Mouse (Mus musculus) testis, adult 2 months (tissue): ENCODE measurements at regions not wholly inside any gene's neighbourhood (a gene's known extent, or its start where the extent isn't known, plus 50 kb on each side); places are given as distances from the start of the nearest gene placed in this dataset.

Experiments
- CTCF ChIP-seq: fragments of 200-500 bp; IDR thresholded peaks from 2 replicates; pipeline ENCODE4 v1.5.1; 2012; ENCODE audit warnings: low read depth, mild to moderate bottlenecking, inconsistent platforms, low read length, moderate library complexity; ENCODE audit not compliant: control insufficient read depth, insufficient read depth, insufficient replicate concordance
- POLR2A ChIP-seq: fragments of 200-500 bp; IDR thresholded peaks from 2 replicates; pipeline ENCODE4 v1.6.1; 2012; ENCODE audit warnings: low read depth, mild to moderate bottlenecking, inconsistent platforms, low read length, moderate library complexity; ENCODE audit not compliant: control insufficient read depth

DNA sequence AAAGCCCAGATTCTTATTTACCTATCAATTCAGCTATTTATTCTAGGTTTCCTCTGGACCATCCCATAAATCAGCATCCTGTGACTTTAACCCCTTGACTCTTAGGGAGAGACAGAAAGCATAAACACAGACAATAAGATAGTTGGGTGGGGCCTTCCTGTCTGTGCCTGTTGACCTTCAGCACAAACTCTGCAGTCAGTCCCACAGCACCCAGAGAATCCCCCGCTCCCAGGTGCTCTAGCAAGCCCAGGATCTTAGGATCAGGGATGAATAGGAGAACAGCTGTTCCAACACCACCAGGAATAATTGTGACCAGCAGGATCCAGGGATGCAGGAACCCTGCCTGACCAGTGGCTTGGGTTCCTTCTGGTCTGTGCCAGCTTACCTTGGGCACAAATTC is 107.8 kb downstream of the Basp1 start:
- TF ChIP-seq POLR2A, result no peak
- no peak for TF ChIP-seq CTCF
